Mouse (Mus musculus) ES-E14 (cell line): ENCODE results near the gene Cracr2a.

Source experiments
- ZC3H11A ChIP-seq: IDR thresholded peaks from 2 replicates; pipeline ENCODE4 v1.6.1; 2012; ENCODE audit warnings: low read depth, mild to moderate bottlenecking, inconsistent platforms, low read length, borderline replicate concordance
- ZNF384 ChIP-seq: IDR thresholded peaks from 2 replicates; pipeline ENCODE4 v1.6.1; 2012; ENCODE audit warnings: low read depth, low read length, inconsistent platforms

GRCm38 (mm10) chr6:127669313-127669712, 108.2 kb downstream of the Cracr2a start:
- TF ChIP-seq ZC3H11A (no peak), ZNF384 (no peak)
